Mouse (Mus musculus) right cerebral cortex, postnatal 4 days (tissue): ENCODE results near the gene Gm7534.
A peak's percentile ranks its signal among the peaks of the same experiment; 100 is the strongest.

Experiments
- DNase-seq: peaks from one replicate; pipeline ENCODE4 v3.0.0-alpha.2; 2022

The Gm7534 gene

GRCm38 (mm10) chr4:134202904-134203303 lies at the start of gene Gm7534:
TSS of gene Gm7534 (minus strand) at chr4:134203004.
- DNase-seq = no peak

- peak; percentile 38 for DNase-seq
These were observed 49.5 kb upstream of the Gm7534 start for GRCm38 (mm10) chr4:134252131-134252910.

- peak; percentile 80 for DNase-seq
These were observed 48.7 kb upstream of the Gm7534 start for GRCm38 (mm10) chr4:134251241-134252130.

- no peak for DNase-seq
These were observed 48.1 kb upstream of the Gm7534 start for GRCm38 (mm10) chr4:134250930-134251240.

- DNase-seq = no peak
These were observed 47.5 kb upstream of the Gm7534 start for GRCm38 (mm10) chr4:134250116-134250929.

GRCm38 (mm10) chr4:134249651-134250050 lies 46.8 kb upstream of the Gm7534 start:
- peak; percentile 89 for DNase-seq

GRCm38 (mm10) chr4:134246719-134247258 lies 44.0 kb upstream of the Gm7534 start, which contains the start of gene Gm30191:
TSS of gene Gm30191 (plus strand) at chr4:134246935.
- no peak for DNase-seq

- DNase-seq = no peak
These were observed 43.5 kb upstream of the Gm7534 start for GRCm38 (mm10) chr4:134246256-134246655.

GRCm38 (mm10) chr4:134245148-134245843 lies 42.5 kb upstream of the Gm7534 start, which contains the start of gene Zfp593:
TSS of gene Zfp593 (minus strand) at chr4:134245592.
- DNase-seq = peak; percentile 97

- DNase-seq = no peak
These were observed 40.9 kb upstream of the Gm7534 start, which contains the start of gene E130218I03Rik for GRCm38 (mm10) chr4:134243516-134244250. TSS of gene E130218I03Rik (plus strand) at chr4:134243662.

GRCm38 (mm10) chr4:134238686-134239085 lies 35.9 kb upstream of the Gm7534 start:
- no peak for DNase-seq

GRCm38 (mm10) chr4:134238279-134238651 lies 35.5 kb upstream of the Gm7534 start, which contains the start of gene Cnksr1:
TSS of gene Cnksr1 (minus strand) at chr4:134238399.
- peak; percentile 61 for DNase-seq

- no peak for DNase-seq
These were observed 34.9 kb upstream of the Gm7534 start for GRCm38 (mm10) chr4:134237582-134238278.

GRCm38 (mm10) chr4:134234876-134235275 lies 32.1 kb upstream of the Gm7534 start:
- no peak for DNase-seq

GRCm38 (mm10) chr4:134230431-134230830 lies 27.6 kb upstream of the Gm7534 start:
- no peak for DNase-seq

- no peak for DNase-seq
These were observed 24.4 kb upstream of the Gm7534 start, which contains the start of gene Catsper4 for GRCm38 (mm10) chr4:134227194-134227593. TSS of gene Catsper4 (minus strand) at chr4:134227383.

GRCm38 (mm10) chr4:134222793-134223600 lies 20.2 kb upstream of the Gm7534 start:
- no peak for DNase-seq

- no peak for DNase-seq
These were observed 3.8 kb upstream of the Gm7534 start for GRCm38 (mm10) chr4:134206488-134207053.

GRCm38 (mm10) chr4:134203340-134203896 lies 614 bp upstream of the Gm7534 start:
- DNase-seq = no peak
